Mouse (Mus musculus) CH12.LX (cell line): ENCODE data around the gene Tmem266. TPM values are rescaled to one million over a fixed set of nuclear protein-coding genes. Genes with fewer than 3 reads are reported as not detected.

Experiments used
- DNase-seq: peaks from one replicate; pipeline ENCODE4 v3.0.0-alpha.2; 2013; ENCODE audit errors: extremely low read depth
- H3K27ac ChIP-seq: 2 replicates; pipeline ENCODE4 v1.5.1; 2012; ENCODE audit warnings: low read depth, mild to moderate bottlenecking, control low read depth, moderate library complexity; ENCODE audit not compliant: insufficient read depth
- H3K27me3 ChIP-seq: replicated peaks from 2 replicates; pipeline ENCODE3; 2012; ENCODE audit warnings: inconsistent platforms
- H3K36me3 ChIP-seq, 2 experiments: replicated peaks in 1 of 2; 2 replicates each; pipeline versions ENCODE3 to v1.6.1; 2012; ENCODE audit warnings: inconsistent platforms in 1 of 2, low read length in 1 of 2, mild to moderate bottlenecking in 1 of 2, mixed read lengths in 1 of 2, moderate library complexity in 1 of 2; ENCODE audit not compliant: control insufficient read depth in 1 of 2, insufficient read depth in 1 of 2
- H3K4me1 ChIP-seq, 2 experiments: 2 replicates each; pipeline ENCODE4 v1.6.1; 2012; ENCODE audit warnings: inconsistent platforms in 1 of 2, moderate library complexity in 1 of 2; ENCODE audit not compliant: insufficient read depth in 2 of 2, control insufficient read depth in 1 of 2
- H3K4me2 ChIP-seq: 2 replicates; pipeline ENCODE4 v1.6.1; 2012; ENCODE audit warnings: low read depth, mild to moderate bottlenecking, control low read depth; ENCODE audit not compliant: poor library complexity, insufficient read depth, severe bottlenecking
- H3K4me3 ChIP-seq, 3 experiments: fragments of 150-350 bp in 1 of 3; sonication (generic) in 1 of 3; replicated peaks in 1 of 3; 2 replicates each; pipeline versions ENCODE3 to v1.5.1; 2011 to 2012; ENCODE audit warnings: low read depth in 2 of 3, low read length in 2 of 3, mild to moderate bottlenecking in 2 of 3, moderate library complexity in 2 of 3, control low read depth in 1 of 3, improper control_type of control experiment in 1 of 3, inconsistent platforms in 1 of 3, mixed read lengths in 1 of 3; ENCODE audit not compliant: poor library complexity in 1 of 3
- H3K79me2 ChIP-seq: replicated peaks from 2 replicates; pipeline ENCODE4 v1.6.1; 2012; ENCODE audit warnings: mild to moderate bottlenecking, moderate library complexity; ENCODE audit not compliant: control insufficient read depth, poor library complexity, insufficient read depth, severe bottlenecking; ENCODE audit errors: extremely low read depth
- H3K9ac ChIP-seq: 2 replicates; pipeline ENCODE4 v1.6.1; 2012; ENCODE audit warnings: low read depth, mild to moderate bottlenecking, control low read depth, moderate library complexity; ENCODE audit not compliant: insufficient read depth
- H3K9me3 ChIP-seq: replicated peaks from 2 replicates; pipeline ENCODE3; 2012; ENCODE audit warnings: low read length, inconsistent platforms, mixed read lengths
- BHLHE40 ChIP-seq: IDR thresholded peaks from 2 replicates; pipeline ENCODE4 v1.6.1; 2011; ENCODE audit warnings: mild to moderate bottlenecking, low read depth, low read length, improper control_type of control experiment
- CTCF ChIP-seq, 2 experiments: IDR thresholded peaks in 1 of 2; conservative IDR thresholded peaks in 1 of 2; 2 replicates each; pipeline ENCODE4 v1.5.1; 2011 to 2012; ENCODE audit warnings: low read depth in 2 of 2, low read length in 2 of 2, improper control_type of control experiment in 1 of 2, inconsistent platforms in 1 of 2, mild to moderate bottlenecking in 1 of 2, moderate library complexity in 1 of 2
- E2F4 ChIP-seq: IDR thresholded peaks from 2 replicates; pipeline ENCODE4 v1.6.1; 2011; ENCODE audit warnings: low read depth, low read length, improper control_type of control experiment; ENCODE audit not compliant: insufficient replicate concordance
- ELF1 ChIP-seq: IDR thresholded peaks from 2 replicates; pipeline ENCODE4 v1.6.1; 2014; ENCODE audit warnings: low read depth, mild to moderate bottlenecking, inconsistent platforms, low read length, improper control_type of control experiment
- ETS1 ChIP-seq: conservative IDR thresholded peaks from 2 replicates; pipeline ENCODE4 v1.6.1; 2012; ENCODE audit warnings: low read depth, mild to moderate bottlenecking, inconsistent platforms, low read length, improper control_type of control experiment, moderate library complexity
- HCFC1 ChIP-seq: IDR thresholded peaks from 2 replicates; pipeline ENCODE4 v1.6.1; 2012; ENCODE audit warnings: low read depth, mild to moderate bottlenecking, inconsistent platforms, low read length, improper control_type of control experiment
- JUND ChIP-seq: conservative IDR thresholded peaks from 2 replicates; pipeline ENCODE4 v1.6.1; 2011; ENCODE audit warnings: low read depth, low read length, improper control_type of control experiment
- KAT2A ChIP-seq: IDR thresholded peaks from 2 replicates; pipeline ENCODE4 v1.6.1; 2012; ENCODE audit warnings: low read length, improper control_type of control experiment, inconsistent platforms; ENCODE audit not compliant: insufficient replicate concordance
- MAFK ChIP-seq: IDR thresholded peaks from 2 replicates; pipeline ENCODE4 v1.6.1; 2011; ENCODE audit warnings: low read length, improper control_type of control experiment; ENCODE audit not compliant: insufficient replicate concordance
- MAZ ChIP-seq: IDR thresholded peaks from 2 replicates; pipeline ENCODE4 v1.6.1; 2012; ENCODE audit warnings: low read depth, mild to moderate bottlenecking, inconsistent platforms, low read length, improper control_type of control experiment, moderate library complexity
- MEF2A ChIP-seq: IDR thresholded peaks from 2 replicates; pipeline ENCODE4 v1.6.1; 2014; ENCODE audit warnings: low read depth, mild to moderate bottlenecking, inconsistent platforms, low read length, improper control_type of control experiment, borderline replicate concordance
- MXI1 ChIP-seq: IDR thresholded peaks from 2 replicates; pipeline ENCODE4 v1.6.1; 2011; ENCODE audit warnings: mild to moderate bottlenecking, low read depth, low read length, improper control_type of control experiment
- MYC ChIP-seq: IDR thresholded peaks from 2 replicates; pipeline ENCODE4 v1.6.1; 2011; ENCODE audit warnings: low read depth, mild to moderate bottlenecking, improper control_type of control experiment, low read length
- POLR2A ChIP-seq: IDR thresholded peaks from 2 replicates; pipeline ENCODE4 v1.6.1; 2011; ENCODE audit warnings: low read depth, mild to moderate bottlenecking, improper control_type of control experiment, low read length
- RAD21 ChIP-seq: IDR thresholded peaks from 2 replicates; pipeline ENCODE4 v1.6.1; 2011; ENCODE audit warnings: low read depth, mild to moderate bottlenecking, low read length, improper control_type of control experiment, moderate library complexity
- RCOR1 ChIP-seq: conservative IDR thresholded peaks from 2 replicates; pipeline ENCODE4 v1.6.1; 2012; ENCODE audit warnings: low read depth, mild to moderate bottlenecking, inconsistent platforms, low read length, improper control_type of control experiment
- SMC3 ChIP-seq: IDR thresholded peaks from 2 replicates; pipeline ENCODE4 v1.6.1; 2011; ENCODE audit warnings: low read depth, low read length, improper control_type of control experiment
- TCF12 ChIP-seq: IDR thresholded peaks from 2 replicates; pipeline ENCODE4 v1.6.1; 2014; ENCODE audit warnings: low read depth, mild to moderate bottlenecking, inconsistent platforms, low read length, improper control_type of control experiment
- USF1 ChIP-seq: IDR thresholded peaks from 2 replicates; pipeline ENCODE4 v1.6.1; 2014; ENCODE audit warnings: low read depth, mild to moderate bottlenecking, inconsistent platforms, low read length, improper control_type of control experiment
- ZNF384 ChIP-seq: IDR thresholded peaks from 2 replicates; pipeline ENCODE4 v1.6.1; 2012; ENCODE audit warnings: low read depth, low read length, improper control_type of control experiment, inconsistent platforms
- dilution Hi-C: fragments of 300-500 bp; cut with MboI; formaldehyde crosslinking; loops from 2 replicates; pipeline ENCODE4 v1.14.3; 2020; ENCODE audit warnings: low sequenced_read_pairs; ENCODE audit not compliant: extremely low pct_unique_long_range_greater_than_20kb, extremely low pct_ligation_motif_present
- in situ Hi-C: fragments of 300-500 bp; cut with MboI; formaldehyde crosslinking; loops from 3 replicates; pipeline ENCODE4 v1.14.3; 2019; ENCODE audit warnings: low sequenced_read_pairs, low pct_ligation_motif_present, low pct_unique_long_range_greater_than_20kb, mixed read lengths
- polyA plus RNA-seq: library from polyadenylated mRNA; unstranded; fragments of >175 nt; gene quantifications from 2 replicates; pipeline ENCODE4 v1.2.1, GENCODE M21; 2012; ENCODE audit warnings: low read depth; ENCODE audit not compliant: insufficient read length
- total RNA-seq, 2 experiments: library from RNA; depleted of rRNA; stranded (reverse); fragments of 300-350 nt in 1 of 2; fragments of >200 nt in 1 of 2; gene quantifications; 2 replicates each; pipeline ENCODE4 v1.2.3; 2012 to 2014

The Tmem266 gene
- total and polyA plus RNA-seq, 3 experiments = not detected

DNA sequence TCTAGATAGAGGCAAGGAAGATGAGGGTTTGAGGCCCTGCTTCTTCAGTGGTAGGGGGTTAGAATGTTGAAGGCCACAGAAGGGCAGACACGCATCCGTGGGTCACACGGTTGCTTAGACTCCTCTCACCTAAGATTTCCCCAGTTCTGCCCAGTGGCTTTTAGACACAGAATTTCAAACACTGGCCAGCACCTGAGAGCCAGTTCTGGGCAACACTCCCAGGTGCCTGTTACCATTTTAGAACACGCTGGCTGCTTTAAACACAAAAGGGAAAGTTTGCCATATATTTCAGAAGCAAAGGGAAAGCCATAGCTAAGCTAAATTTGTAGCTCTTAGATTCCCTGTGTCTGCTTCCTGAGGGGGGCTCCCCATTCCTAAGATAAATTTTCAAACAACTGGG lies 54.7 kb downstream of the Tmem266 start:
- H3K9ac ChIP-seq = no peak overlapping the region
- peaks cover 15 to 27% of the 10 kb centered on the region in 2 experiments for H3K4me1 ChIP-seq
- peaks cover under 1% of the 10 kb centered on the region for H3K9me3 ChIP-seq
- no peak for DNase-seq
- H3K4me3 ChIP-seq = no peak overlapping the region
- no peaks in the 10 kb centered on the region for H3K36me3 ChIP-seq
- no peak overlapping the region for H3K27ac ChIP-seq
- peaks cover 49% of the 10 kb centered on the region for H3K27me3 ChIP-seq
- no peak for TF ChIP-seq BHLHE40
- no peak for TF ChIP-seq MXI1
- no peak for TF ChIP-seq MAZ
- no peak for TF ChIP-seq RCOR1
- no peak for TF ChIP-seq USF1
- TF ChIP-seq POLR2A = no peak
- no peak for TF ChIP-seq TCF12
- no peak for TF ChIP-seq E2F4
- TF ChIP-seq MYC = no peak
- no peak for TF ChIP-seq MEF2A
- TF ChIP-seq HCFC1 = no peak
- in situ Hi-C loops = no loop called here
- no peak overlapping the region for H3K4me2 ChIP-seq
- dilution Hi-C loops = no loop called here
- H3K79me2 ChIP-seq = no peaks in the 10 kb centered on the region

- dilution Hi-C loops = no loop called here
Measured at GRCm38 (mm10) chr9:55382441-55382840, 55.7 kb downstream of the Tmem266 start.

More at GRCm38 (mm10) chr9:55382441-55382840, 55.7 kb downstream of the Tmem266 start:
- Histone ChIP-seq H3K4me2 (no peak overlapping the region), H3K27ac (no peak overlapping the region), H3K4me1 (peaks cover 15 to 27% of the 10 kb centered on the region in 2 experiments), H3K27me3 (peaks cover 58% of the 10 kb centered on the region), H3K79me2 (no peaks in the 10 kb centered on the region), H3K36me3 (no peaks in the 10 kb centered on the region), H3K9me3 (no peaks in the 10 kb centered on the region), H3K4me3 (no peak overlapping the region), H3K9ac (no peak overlapping the region)
- TF ChIP-seq ETS1 (no peak), MYC (no peak), RAD21 (peak; percentile 67), RCOR1 (no peak), KAT2A (no peak), ELF1 (no peak), MEF2A (no peak), CTCF (conservative IDR thresholded peaks at IDR 0.05 in 1 of 2, IDR thresholded peaks at IDR 0.05 in 1 of 2; ENCODE audit: low read depth in 2 of 2, low read length in 2 of 2) (peak; percentile 75 to 76), MAFK (no peak), ZNF384 (no peak), JUND (no peak), SMC3 (peak; percentile 81)
- peak; percentile 66 for DNase-seq
- in situ Hi-C loops = no loop called here
